Mouse (Mus musculus) stomach, embryonic 15.5 days (tissue): ENCODE measurements around the gene Plk5. TPM values are rescaled to one million over a fixed set of nuclear protein-coding genes. Genes with fewer than 3 reads are reported as not detected.

ENCODE experiments used
- ATAC-seq: fragments of 200-750 bp; cut with Nextera tagmentation; 2 replicates; pipeline ENCODE4 v1.8.0; 2017; ENCODE audit warnings: low read depth, moderate number of reproducible peaks, moderate TSS enrichment; ENCODE audit not compliant: insufficient read depth, low FRiP score
- H3K27ac ChIP-seq: fragments of 300-500 bp; sonication (generic); 2 replicates; pipeline ENCODE4 v1.5.1; 2015; ENCODE audit warnings: mild to moderate bottlenecking, inconsistent platforms
- H3K27me3 ChIP-seq: fragments of 300-500 bp; sonication (generic); replicated peaks from 2 replicates; pipeline ENCODE4 v1.6.1; 2015; ENCODE audit warnings: inconsistent platforms
- H3K36me3 ChIP-seq: fragments of 300-500 bp; sonication (generic); 2 replicates; pipeline ENCODE4 v1.6.1; 2015; ENCODE audit warnings: inconsistent platforms
- H3K4me1 ChIP-seq: fragments of 300-500 bp; sonication (generic); 2 replicates; pipeline ENCODE4 v1.6.1; 2015; ENCODE audit warnings: inconsistent platforms
- H3K4me2 ChIP-seq: fragments of 300-500 bp; sonication (generic); 2 replicates; pipeline ENCODE4 v1.6.1; 2015; ENCODE audit warnings: mild to moderate bottlenecking, inconsistent platforms
- H3K4me3 ChIP-seq: fragments of 300-500 bp; sonication (generic); replicated peaks from 2 replicates; pipeline ENCODE4 v1.5.1; 2015; ENCODE audit warnings: inconsistent platforms
- H3K9ac ChIP-seq: fragments of 300-500 bp; sonication (generic); 2 replicates; pipeline ENCODE4 v1.6.1; 2015; ENCODE audit warnings: inconsistent platforms
- H3K9me3 ChIP-seq: fragments of 300-500 bp; sonication (generic); 2 replicates; pipeline ENCODE4 v1.6.1; 2016; ENCODE audit warnings: inconsistent platforms
- WGBS: fragments of 180-500 bp; shearing (Covaris S2); methylation state at CpG from one replicate; pipeline ENCODE4 v1.1.7; 2015; 5-methylcytosine and 5-hydroxymethylcytosine counted together
- polyA plus RNA-seq: library from polyadenylated mRNA; unstranded; fragments of >200 nt; fragmentation: Nextera tagmentation; extraction: Ambion mirVana; gene quantifications from 2 replicates; pipeline ENCODE4 v1.2.1, GENCODE M21; 2015

Plk5 gene
- polyA plus RNA-seq, 1 experiment from 2014 or later: 0.30 TPM

GRCm38 (mm10) chr10:80347514-80347967, 8.7 kb upstream of the Plk5 start:
- Histone ChIP-seq H3K4me2 (peak overlapping the region; percentile 73), H3K27me3 (peaks cover 71% of the 10 kb centered on the region), H3K36me3 (no peaks in the 10 kb centered on the region), H3K4me1 (peaks cover 50% of the 10 kb centered on the region), H3K9me3 (no peaks in the 10 kb centered on the region), H3K27ac (0 out of 2 replicates have a peak overlapping the region, but pooled peaks have one; percentile 11), H3K4me3 (peak overlapping the region; percentile 43), H3K9ac (peak overlapping the region; percentile 32; the same call in 1 of the 2 replicates)
- 15% methylated on average over 17 of the region's 17 CpGs for WGBS
- ATAC-seq: no peak

- H3K27ac ChIP-seq: peak within 1 kb of the TSS; percentile 61
- WGBS: under 1% methylated on average over 40 of the region's 42 CpGs
- peaks cover 43% of the 10 kb centered on the region for H3K4me1 ChIP-seq
- ATAC-seq: peak; percentile 24; the same call in 1 of the 2 replicates
- H3K9me3 ChIP-seq: no peaks in the 10 kb centered on the region
- peak within 1 kb of the TSS; percentile 32 for H3K9ac ChIP-seq
- H3K36me3 ChIP-seq: no peaks in the 10 kb centered on the region
- peak within 1 kb of the TSS; percentile 43 for H3K4me3 ChIP-seq
- H3K27me3 ChIP-seq: peaks cover 72% of the 10 kb centered on the region
- peak within 1 kb of the TSS; percentile 73 for H3K4me2 ChIP-seq
Observed at GRCm38 (mm10) chr10:80348244-80348781, 7.9 kb upstream of the Plk5 start, which contains the start of gene Adamtsl5. TSS of gene Adamtsl5 (minus strand) at chr10:80348412.

DNA sequence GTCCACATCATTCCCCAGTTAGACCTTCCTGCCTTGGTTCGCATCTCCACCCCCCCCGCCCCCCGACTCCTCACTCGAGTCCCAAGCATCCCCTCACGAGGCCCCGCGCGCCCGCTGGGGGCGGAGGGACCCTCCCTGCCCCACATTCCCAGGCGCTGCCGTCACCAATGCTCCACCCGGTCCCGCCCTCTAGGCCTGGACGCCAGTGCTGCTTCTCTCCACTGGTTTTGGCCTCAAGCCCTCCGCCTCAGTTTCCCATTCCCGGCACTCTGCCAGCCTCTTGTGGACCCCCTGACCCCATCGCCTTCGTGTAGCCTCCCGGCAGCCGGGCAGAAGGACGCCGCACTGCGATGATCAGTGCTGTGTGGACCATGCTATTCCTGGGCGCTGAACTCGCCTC, 7.3 kb upstream of the Plk5 start:
- peak overlapping the region; percentile 73 for H3K4me2 ChIP-seq
- H3K9ac ChIP-seq: no peak overlapping the region
- peaks cover 36% of the 10 kb centered on the region for H3K4me1 ChIP-seq
- no peak for ATAC-seq
- peak overlapping the region; percentile 61; the same call in 1 of the 2 replicates for H3K27ac ChIP-seq
- peak overlapping the region; percentile 43 for H3K4me3 ChIP-seq
- 18% methylated on average over 26 of the region's 26 CpGs for WGBS
- no peaks in the 10 kb centered on the region for H3K9me3 ChIP-seq
- peaks cover 66% of the 10 kb centered on the region for H3K27me3 ChIP-seq
- no peaks in the 10 kb centered on the region for H3K36me3 ChIP-seq

DNA sequence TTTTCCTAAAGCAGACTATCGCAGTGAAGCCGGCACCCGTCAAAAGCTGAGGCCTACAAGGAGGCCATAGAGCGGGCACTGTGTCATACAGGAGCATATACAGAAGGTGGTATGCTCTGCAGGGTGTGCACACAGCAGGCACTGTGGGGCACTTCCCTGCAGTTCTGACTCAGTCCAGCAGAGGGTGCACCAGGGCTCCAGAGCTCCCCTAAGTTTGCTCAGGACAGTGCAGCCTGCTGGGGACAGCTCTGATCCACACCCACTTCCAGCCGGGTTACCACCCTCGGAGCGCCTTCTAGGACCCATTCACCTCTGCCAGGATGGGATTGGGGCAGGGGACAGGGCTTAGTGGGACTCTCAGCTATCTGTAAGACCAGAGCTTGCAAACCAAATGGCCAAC, 6.0 kb upstream of the Plk5 start:
- no peaks in the 10 kb centered on the region for H3K36me3 ChIP-seq
- ATAC-seq: peak; percentile 76
- WGBS: 4% methylated on average over 7 of the region's 7 CpGs

DNA sequence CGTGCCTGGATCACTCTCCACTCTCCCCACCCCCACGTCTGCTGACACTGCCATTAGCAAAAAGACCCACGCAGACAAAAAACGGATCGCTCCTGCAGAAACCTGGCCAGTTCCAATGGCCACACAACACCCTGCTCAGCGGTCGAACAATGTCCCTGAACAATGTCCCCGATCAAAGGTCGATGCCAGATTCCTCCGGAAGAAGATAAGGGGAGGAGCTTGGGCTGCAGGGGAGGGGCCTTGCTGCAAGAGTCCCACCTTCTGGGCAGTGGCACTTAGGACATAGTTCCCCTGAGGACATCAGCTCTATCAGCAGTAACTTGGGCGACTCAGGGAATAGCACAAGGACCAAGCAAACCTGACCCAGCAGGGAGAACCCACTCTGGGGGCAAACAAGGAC, 4.4 kb upstream of the Plk5 start:
- Histone ChIP-seq H3K27ac (no peak overlapping the region), H3K4me2 (no peak overlapping the region), H3K4me1 (peaks cover 38% of the 10 kb centered on the region), H3K4me3 (no peak overlapping the region), H3K36me3 (no peaks in the 10 kb centered on the region), H3K9me3 (no peaks in the 10 kb centered on the region), H3K27me3 (peaks cover 74% of the 10 kb centered on the region), H3K9ac (no peak overlapping the region)
- ATAC-seq: no peak
- 27% methylated on average over 11 of the region's 11 CpGs for WGBS

More for the DNA sequence above, 6.0 kb upstream of the Plk5 start:
- Histone ChIP-seq H3K27ac (no peak overlapping the region), H3K9me3 (no peaks in the 10 kb centered on the region), H3K4me3 (no peak overlapping the region), H3K4me2 (no peak overlapping the region), H3K4me1 (peaks cover 27% of the 10 kb centered on the region), H3K9ac (no peak overlapping the region), H3K27me3 (peaks cover 65% of the 10 kb centered on the region)

GRCm38 (mm10) chr10:80352727-80353126, 3.5 kb upstream of the Plk5 start:
- Histone ChIP-seq H3K9ac (no peak overlapping the region), H3K4me2 (no peak overlapping the region), H3K36me3 (no peaks in the 10 kb centered on the region), H3K27ac (no peak overlapping the region), H3K4me1 (peaks cover 38% of the 10 kb centered on the region), H3K27me3 (peaks cover 75% of the 10 kb centered on the region), H3K9me3 (no peaks in the 10 kb centered on the region), H3K4me3 (no peak overlapping the region)
- no peak for ATAC-seq
- WGBS: 61% methylated on average over 8 of the region's 8 CpGs

DNA sequence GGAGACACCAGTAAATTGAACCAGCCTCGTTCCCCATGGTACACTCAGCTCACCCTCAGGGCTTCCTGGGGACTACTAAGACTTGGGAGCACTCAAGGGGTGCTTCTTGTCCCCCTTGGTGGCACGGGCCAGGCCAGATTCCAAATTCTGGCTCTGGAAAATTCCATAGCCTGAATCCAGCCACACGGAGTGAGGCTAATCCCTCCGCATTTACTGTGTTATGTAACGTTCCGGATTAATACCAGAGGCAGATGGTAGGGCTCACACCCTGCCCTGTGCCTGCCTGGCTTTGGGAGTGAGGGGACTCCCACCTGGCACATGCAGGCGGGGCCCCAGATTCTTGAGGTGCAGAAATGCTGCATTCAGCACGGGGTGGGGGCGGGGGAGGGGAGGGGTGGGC, 828 bp upstream of the Plk5 start:
- 10% methylated on average over 9 of the region's 9 CpGs for WGBS
- Histone ChIP-seq H3K36me3 (no peaks in the 10 kb centered on the region), H3K27ac (no peak overlapping the region), H3K9me3 (no peaks in the 10 kb centered on the region), H3K9ac (no peak overlapping the region), H3K4me2 (no peak overlapping the region), H3K4me1 (peaks cover 26% of the 10 kb centered on the region), H3K27me3 (peaks cover 79% of the 10 kb centered on the region), H3K4me3 (no peak overlapping the region)
- no peak for ATAC-seq

DNA sequence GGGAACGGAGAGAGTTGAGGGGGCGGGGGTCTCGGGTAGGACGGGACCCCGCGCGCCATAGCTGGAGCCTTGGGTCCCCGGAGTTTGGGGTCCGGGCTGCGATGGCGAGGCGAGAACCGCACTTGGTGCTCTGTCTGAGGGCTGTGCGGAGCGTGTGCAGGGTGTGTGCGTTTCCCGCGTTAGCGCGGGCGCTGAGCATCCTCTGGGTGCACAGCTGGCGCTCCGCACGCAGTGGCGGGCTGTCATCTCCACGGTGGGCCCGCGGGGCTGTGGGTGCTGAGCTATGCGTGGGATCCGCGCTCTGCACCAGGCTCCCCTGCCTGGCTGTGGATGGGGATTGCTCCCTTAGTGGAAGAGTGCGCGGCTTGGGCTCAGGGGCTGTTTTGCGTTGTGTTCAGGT, 478 bp downstream of the Plk5 start:
- Histone ChIP-seq H3K27ac (no peak overlapping the region), H3K9me3 (no peaks in the 10 kb centered on the region), H3K9ac (no peak overlapping the region), H3K27me3 (peaks cover 74% of the 10 kb centered on the region), H3K4me1 (peaks cover 26% of the 10 kb centered on the region), H3K4me3 (peak overlapping the region; percentile 36), H3K4me2 (peak overlapping the region; percentile 58), H3K36me3 (no peaks in the 10 kb centered on the region)
- 2% methylated on average over 34 of the region's 34 CpGs for WGBS
- ATAC-seq: no peak

- H3K27me3 ChIP-seq: peaks cover 68% of the 10 kb centered on the region
- H3K9me3 ChIP-seq: no peaks in the 10 kb centered on the region
- 33% methylated on average over 7 of the region's 7 CpGs for WGBS
Observed at GRCm38 (mm10) chr10:80357336-80357735, 1.1 kb downstream of the Plk5 start.

DNA sequence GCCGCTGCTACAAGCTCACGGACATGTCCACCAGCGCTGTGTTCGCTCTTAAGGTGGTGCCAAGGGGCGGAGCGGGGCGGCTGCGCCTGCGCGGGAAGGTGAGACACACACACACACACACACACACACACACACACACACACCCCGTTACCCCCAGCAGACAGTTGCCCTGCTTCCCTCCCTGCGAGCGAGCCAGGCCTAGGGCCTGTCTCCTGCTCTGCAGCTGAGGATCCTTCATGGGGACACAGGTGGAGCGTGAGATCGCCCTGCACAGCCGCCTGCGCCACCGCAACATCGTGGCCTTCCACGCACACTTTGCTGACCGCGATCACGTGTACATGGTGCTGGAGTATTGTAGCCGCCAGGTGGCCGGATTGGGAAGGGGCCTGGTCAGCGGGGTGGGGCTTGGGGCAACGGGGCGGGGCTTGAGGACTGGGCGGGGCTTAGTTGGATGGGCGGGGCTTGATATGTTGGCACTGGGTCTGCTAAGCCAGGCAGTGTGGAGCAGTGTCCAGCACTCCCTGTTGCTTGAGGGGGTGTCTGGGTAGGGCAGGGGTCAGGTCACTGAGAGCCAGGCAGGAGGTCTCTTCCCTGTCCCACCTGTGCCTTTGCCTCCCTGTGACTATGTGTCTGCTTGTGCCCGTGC, 1.9 kb downstream of the Plk5 start:
- 9% methylated on average over 25 of the region's 31 CpGs for WGBS
- ATAC-seq: 0 out of 2 replicates have a peak, but pooled peaks have one; percentile 29
- peak overlapping the region; percentile 22 for H3K4me3 ChIP-seq
- H3K4me2 ChIP-seq: peak overlapping the region; percentile 53
- peaks cover 61% of the 10 kb centered on the region for H3K27me3 ChIP-seq
- no peaks in the 10 kb centered on the region for H3K9me3 ChIP-seq
- H3K27ac ChIP-seq: no peak overlapping the region
- no peak overlapping the region for H3K9ac ChIP-seq
- peaks cover 26% of the 10 kb centered on the region for H3K4me1 ChIP-seq
- H3K36me3 ChIP-seq: no peaks in the 10 kb centered on the region

More at GRCm38 (mm10) chr10:80357336-80357735, 1.1 kb downstream of the Plk5 start:
- Histone ChIP-seq H3K27ac (no peak overlapping the region), H3K4me3 (peak overlapping the region; percentile 22; the same call in 1 of the 2 replicates), H3K4me2 (peak overlapping the region; percentile 58; the same call in 1 of the 2 replicates), H3K36me3 (no peaks in the 10 kb centered on the region), H3K4me1 (peaks cover 26% of the 10 kb centered on the region), H3K9ac (no peak overlapping the region)
- no peak for ATAC-seq

GRCm38 (mm10) chr10:80363734-80364133, 7.5 kb downstream of the Plk5 start:
- peaks cover 15% of the 10 kb centered on the region for H3K27me3 ChIP-seq
- no peak overlapping the region for H3K27ac ChIP-seq
- 46% methylated on average over 6 of the region's 6 CpGs for WGBS
- H3K36me3 ChIP-seq: no peaks in the 10 kb centered on the region
- no peaks in the 10 kb centered on the region for H3K4me1 ChIP-seq
- no peak overlapping the region for H3K4me2 ChIP-seq
- no peak for ATAC-seq
- no peaks in the 10 kb centered on the region for H3K9me3 ChIP-seq
- no peak overlapping the region for H3K4me3 ChIP-seq
- H3K9ac ChIP-seq: no peak overlapping the region

GRCm38 (mm10) chr10:80365736-80366135, 9.5 kb downstream of the Plk5 start:
- Histone ChIP-seq H3K36me3 (no peaks in the 10 kb centered on the region), H3K4me3 (no peak overlapping the region), H3K4me2 (no peak overlapping the region), H3K9me3 (no peaks in the 10 kb centered on the region), H3K9ac (no peak overlapping the region), H3K27ac (no peak overlapping the region), H3K4me1 (no peaks in the 10 kb centered on the region), H3K27me3 (0 out of 2 replicates have a peak, but pooled peaks cover 3% of the 10 kb centered on the region)
- no peak for ATAC-seq
- 69% methylated on average over 6 of the region's 6 CpGs for WGBS
